Mouse (Mus musculus): ENCODE data around the gene Cyp2a22.
"Not testable (repeated sequence)": the region's sequence is repeated elsewhere in the genome, so short reads cannot be mapped to it uniquely, and the experiment has no call there.

The Cyp2a22 gene

GRCm38 (mm10) chr7:26939262-26939661, at the start of gene Cyp2a22:
Gene Cyp2a22, minus strand, starts transcription at chr7:26939384.
- in situ Hi-C loops (cut with MboI, MseI): loop anchor here in 1 of 2 experiments (5.0 kb wide), 1 partner anchor 93 kb away; no protein-coding TSS in a partner anchor

- in situ Hi-C loops (cut with MboI, MseI): not testable (repeated sequence)
Measured at GRCm38 (mm10) chr7:26983151-26983550, 44.0 kb upstream of the Cyp2a22 start.

GRCm38 (mm10) chr7:26982551-26982950, 43.4 kb upstream of the Cyp2a22 start:
- in situ Hi-C loops (cut with MboI, MseI): no loop called here

DNA sequence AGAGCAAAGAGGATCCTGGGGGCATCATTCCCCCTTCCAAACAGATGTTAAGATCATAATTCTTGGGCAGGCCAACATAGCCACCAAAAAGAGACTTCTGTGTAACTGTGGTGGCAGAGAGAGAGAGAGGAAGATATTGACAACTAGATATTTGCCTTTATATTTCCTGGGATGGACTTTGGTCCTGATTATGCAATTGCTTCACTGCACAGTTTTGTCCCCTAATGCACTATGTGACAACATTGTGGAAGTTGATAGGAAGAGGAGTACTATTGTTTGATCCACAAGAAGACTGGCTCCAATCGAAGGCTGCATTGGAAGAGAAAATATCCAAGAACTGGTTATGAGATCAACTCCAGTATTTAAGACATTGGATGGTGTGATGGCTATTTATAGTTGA, 42.8 kb upstream of the Cyp2a22 start:
- in situ Hi-C loops (cut with MboI, MseI): not testable (repeated sequence)

DNA sequence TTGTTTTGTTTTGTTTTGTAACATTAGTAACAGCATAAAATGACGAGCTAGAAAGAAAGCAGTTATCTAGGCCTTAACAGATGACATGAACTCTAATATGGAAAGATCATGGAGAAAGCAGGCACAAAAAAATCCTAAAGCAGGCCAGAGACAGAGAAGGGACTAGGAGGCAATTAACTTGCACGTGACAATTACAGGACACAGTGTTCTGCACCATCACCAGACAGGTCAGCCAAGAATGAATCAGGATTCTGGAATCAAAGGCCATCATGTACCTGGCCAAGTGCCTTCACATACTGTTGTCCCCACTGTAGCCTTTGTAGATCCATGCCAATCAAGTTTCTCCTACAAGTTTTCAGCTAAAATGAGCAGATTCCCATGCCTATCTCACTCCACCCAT, 42.3 kb upstream of the Cyp2a22 start:
- in situ Hi-C loops (cut with MboI, MseI): not testable (repeated sequence)

GRCm38 (mm10) chr7:26962371-26962770, 23.2 kb upstream of the Cyp2a22 start:
- in situ Hi-C loops (cut with MboI, MseI): loop anchor here in 1 of 2 experiments (25.0 kb wide), 1 partner anchor 325 kb away; no protein-coding TSS in a partner anchor

GRCm38 (mm10) chr7:26953306-26953705, 14.1 kb upstream of the Cyp2a22 start:
- in situ Hi-C loops (cut with MboI, MseI): loop anchor here (5.0 to 25.0 kb wide), 3 partner anchors 111 to 636 kb away; no protein-coding TSS in a partner anchor

GRCm38 (mm10) chr7:26952671-26953070, 13.5 kb upstream of the Cyp2a22 start:
- in situ Hi-C loops (cut with MboI, MseI): loop anchor here (5.0 to 25.0 kb wide), 3 partner anchors 110 to 635 kb away; no protein-coding TSS in a partner anchor

GRCm38 (mm10) chr7:26941320-26941925, 2.2 kb upstream of the Cyp2a22 start:
- in situ Hi-C loops (cut with MboI, MseI): not testable (repeated sequence)

DNA sequence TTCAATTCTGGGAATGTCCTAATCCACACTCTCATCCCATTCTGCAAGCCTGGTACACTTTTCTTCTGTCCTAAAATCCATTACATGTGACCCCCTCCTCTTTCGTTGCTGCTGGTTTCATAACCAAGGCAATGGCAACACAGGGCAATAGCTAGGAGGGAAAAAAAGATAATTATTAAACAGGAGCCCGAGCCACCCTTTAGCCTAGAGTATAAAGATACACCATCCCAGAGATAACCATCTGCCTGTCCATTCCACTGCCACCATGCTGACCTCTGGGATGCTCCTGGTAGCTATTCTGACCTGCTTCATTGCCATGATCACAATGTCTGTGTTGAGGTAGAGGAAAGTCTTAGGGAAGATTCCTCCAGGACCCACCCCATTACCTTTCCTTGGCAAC, 22.1 kb downstream of the Cyp2a22 start:
- in situ Hi-C loops (cut with MboI, MseI): loop anchor here in 1 of 2 experiments (5.0 kb wide), 1 partner anchor 130 kb away; no protein-coding TSS in a partner anchor
